Mouse (Mus musculus): Measurements from ENCODE around the gene Tbc1d8. TPM values are rescaled to one million over a fixed set of nuclear protein-coding genes. Genes with fewer than 3 reads are reported as not detected.
A peak's percentile ranks its signal among the peaks of the same experiment; 100 is the strongest.

Gene Tbc1d8
- polyA plus RNA-seq, 2 experiments = 11.5 to 14.3 TPM

DNA sequence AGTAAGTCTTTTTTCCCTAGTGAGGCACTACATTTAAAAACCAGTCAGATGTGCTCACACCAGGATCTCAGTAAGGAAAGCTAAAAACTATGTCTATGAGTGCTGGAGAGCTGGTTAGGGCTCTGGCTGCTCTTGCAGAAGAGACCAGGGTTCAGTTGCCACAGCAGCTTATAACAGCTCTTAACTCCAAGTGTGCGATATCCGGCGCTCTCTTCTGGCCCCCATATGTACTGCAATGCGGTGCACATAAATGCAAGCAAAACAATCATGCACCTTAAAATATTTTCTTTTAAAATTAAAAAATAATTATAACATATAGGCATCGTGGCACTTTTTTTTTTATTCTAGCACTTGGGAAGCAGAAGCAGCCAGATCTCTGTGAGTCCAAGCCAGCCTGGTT is 49.5 kb downstream of the Tbc1d8 start:
- no peak overlapping the region for H3K27ac ChIP-seq (replicated peaks; ENCODE audit: low read depth, low read length)
- H3K9me3 ChIP-seq (ENCODE audit: control insufficient read depth, low read length) = no peaks in the 10 kb centered on the region
- WGBS = 97% methylated on average over 5 of the region's 5 CpGs
- H3K4me3 ChIP-seq (replicated peaks; ENCODE audit: low read length) = no peak overlapping the region
- no peaks in the 10 kb centered on the region for H3K27me3 ChIP-seq (ENCODE audit: control insufficient read depth, insufficient read depth, low read length)
- H3K36me3 ChIP-seq (ENCODE audit: control insufficient read depth, insufficient read depth, low read length) = no peaks in the 10 kb centered on the region
- DNase-seq (ENCODE audit: low spot score) = no peak
- no peak overlapping the region for H3K4me2 ChIP-seq (replicated peaks; ENCODE audit: low read depth, low read length, severe bottlenecking)
- no peak for TF ChIP-seq POLR2A (IDR thresholded peaks at IDR 0.05; ENCODE audit: borderline replicate concordance, extremely low read depth, insufficient read depth, insufficient read length)
- no peaks in the 10 kb centered on the region for H3K4me1 ChIP-seq (ENCODE audit: control insufficient read depth, insufficient read depth, low read length)
- no peak overlapping the region for H3K9ac ChIP-seq (ENCODE audit: low read depth, low read length, severe bottlenecking)
- no peak for ATAC-seq (ENCODE audit: low FRiP score, low read depth)

DNA sequence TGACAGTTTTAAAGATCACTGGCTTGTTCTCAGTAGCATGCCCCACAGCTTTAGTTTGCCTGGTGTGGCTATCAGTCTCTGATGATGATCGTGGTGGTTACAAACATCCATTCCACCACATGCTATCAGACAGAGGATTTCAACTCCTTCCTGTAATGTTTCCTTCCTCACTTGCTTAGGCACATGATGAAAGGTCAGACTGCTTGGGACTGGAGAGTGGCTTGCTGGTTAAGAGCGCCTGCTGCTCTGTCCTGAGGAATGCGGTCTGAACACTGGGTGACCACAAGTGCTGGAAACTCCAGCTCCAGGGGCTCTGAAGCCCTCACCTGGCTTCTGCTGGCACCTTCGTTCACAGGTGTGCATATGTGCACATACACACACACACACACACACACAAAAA is 50.3 kb downstream of the Tbc1d8 start:
- Histone ChIP-seq H3K36me3 (ENCODE audit: control insufficient read depth, insufficient read depth, low read length) (no peaks in the 10 kb centered on the region), H3K4me2 (replicated peaks; ENCODE audit: low read depth, low read length, severe bottlenecking) (no peak overlapping the region), H3K9me3 (ENCODE audit: control insufficient read depth, low read length) (no peaks in the 10 kb centered on the region), H3K9ac (ENCODE audit: low read depth, low read length, severe bottlenecking) (no peak overlapping the region), H3K27ac (replicated peaks; ENCODE audit: low read depth, low read length) (no peak overlapping the region), H3K4me3 (replicated peaks; ENCODE audit: low read length) (no peak overlapping the region), H3K4me1 (ENCODE audit: control insufficient read depth, insufficient read depth, low read length) (no peaks in the 10 kb centered on the region), H3K27me3 (ENCODE audit: control insufficient read depth, insufficient read depth, low read length) (no peaks in the 10 kb centered on the region)
- WGBS = 79% methylated on average over 4 of the region's 4 CpGs
- no peak for TF ChIP-seq POLR2A (IDR thresholded peaks at IDR 0.05; ENCODE audit: borderline replicate concordance, extremely low read depth, insufficient read depth, insufficient read length)
- no peak for DNase-seq (ENCODE audit: low spot score)
- ATAC-seq (ENCODE audit: low FRiP score, low read depth) = no peak

DNA sequence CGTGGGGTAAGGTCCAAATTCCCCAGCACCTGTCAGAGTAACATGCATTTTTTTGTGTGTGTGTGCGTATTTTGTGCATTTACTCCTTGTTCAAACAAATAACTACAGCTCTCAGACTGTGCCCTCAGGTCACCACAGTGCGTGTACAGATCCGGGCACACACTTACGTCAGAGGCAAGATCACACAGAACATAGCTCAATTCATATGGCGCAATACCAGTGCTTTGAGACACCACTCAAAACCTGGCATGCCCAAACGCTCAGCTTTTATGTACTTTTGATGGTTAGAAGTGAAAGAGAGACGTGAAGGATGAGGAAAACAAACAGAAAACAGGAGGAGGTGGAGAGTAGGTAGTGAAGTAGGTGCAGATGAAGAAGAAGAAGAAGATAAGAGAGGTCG is 53.1 kb downstream of the Tbc1d8 start:
- WGBS = 82% methylated on average over 9 of the region's 9 CpGs
- H3K4me1 ChIP-seq (ENCODE audit: control insufficient read depth, insufficient read depth, low read length) = no peaks in the 10 kb centered on the region
- H3K27ac ChIP-seq (replicated peaks; ENCODE audit: low read depth, low read length) = no peak overlapping the region
- DNase-seq (ENCODE audit: low spot score) (no peak), ATAC-seq (ENCODE audit: low FRiP score, low read depth) (no peak)
- H3K9ac ChIP-seq (ENCODE audit: low read depth, low read length, severe bottlenecking) = no peak overlapping the region
- TF ChIP-seq POLR2A (IDR thresholded peaks at IDR 0.05; ENCODE audit: borderline replicate concordance, extremely low read depth, insufficient read depth, insufficient read length) = no peak
- H3K36me3 ChIP-seq (ENCODE audit: control insufficient read depth, insufficient read depth, low read length) = no peaks in the 10 kb centered on the region
- no peak overlapping the region for H3K4me2 ChIP-seq (replicated peaks; ENCODE audit: low read depth, low read length, severe bottlenecking)
- H3K9me3 ChIP-seq (ENCODE audit: control insufficient read depth, low read length) = no peaks in the 10 kb centered on the region
- H3K4me3 ChIP-seq (replicated peaks; ENCODE audit: low read length) = no peak overlapping the region
- no peaks in the 10 kb centered on the region for H3K27me3 ChIP-seq (ENCODE audit: control insufficient read depth, insufficient read depth, low read length)

DNA sequence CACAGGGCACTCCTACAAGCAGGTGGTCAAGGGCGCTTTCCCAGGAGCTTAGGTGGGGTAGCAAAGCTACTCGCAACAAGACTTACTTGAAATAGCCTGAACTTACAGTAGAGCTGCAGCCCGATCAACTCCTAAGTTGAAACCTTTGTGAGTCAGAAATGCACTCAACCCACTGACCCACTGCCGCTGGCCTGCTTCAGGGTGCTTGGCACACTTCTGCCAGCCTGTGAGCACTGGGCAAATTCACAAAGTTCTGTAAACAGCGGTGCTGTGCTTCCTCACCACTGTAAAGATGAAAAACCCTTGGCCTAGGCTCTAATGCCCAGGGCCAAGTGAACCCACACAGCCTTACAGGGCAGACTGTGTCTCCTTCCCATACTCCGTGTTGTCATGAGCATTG is 57.6 kb downstream of the Tbc1d8 start:
- no peak overlapping the region for H3K27ac ChIP-seq (replicated peaks; ENCODE audit: low read depth, low read length)
- TF ChIP-seq POLR2A (IDR thresholded peaks at IDR 0.05; ENCODE audit: borderline replicate concordance, extremely low read depth, insufficient read depth, insufficient read length) = no peak
- no peak overlapping the region for H3K9ac ChIP-seq (ENCODE audit: low read depth, low read length, severe bottlenecking)
- ATAC-seq (ENCODE audit: low FRiP score, low read depth) (no peak), DNase-seq (ENCODE audit: low spot score) (no peak)
- H3K4me2 ChIP-seq (replicated peaks; ENCODE audit: low read depth, low read length, severe bottlenecking) = no peak overlapping the region
- H3K9me3 ChIP-seq (ENCODE audit: control insufficient read depth, low read length) = no peaks in the 10 kb centered on the region
- H3K4me1 ChIP-seq (ENCODE audit: control insufficient read depth, insufficient read depth, low read length) = 0 out of 2 replicates have a peak, but pooled peaks cover 8% of the 10 kb centered on the region
- no peaks in the 10 kb centered on the region for H3K27me3 ChIP-seq (ENCODE audit: control insufficient read depth, insufficient read depth, low read length)
- no peaks in the 10 kb centered on the region for H3K36me3 ChIP-seq (ENCODE audit: control insufficient read depth, insufficient read depth, low read length)
- 87% methylated on average over 6 of the region's 6 CpGs for WGBS
- no peak overlapping the region for H3K4me3 ChIP-seq (replicated peaks; ENCODE audit: low read length)

DNA sequence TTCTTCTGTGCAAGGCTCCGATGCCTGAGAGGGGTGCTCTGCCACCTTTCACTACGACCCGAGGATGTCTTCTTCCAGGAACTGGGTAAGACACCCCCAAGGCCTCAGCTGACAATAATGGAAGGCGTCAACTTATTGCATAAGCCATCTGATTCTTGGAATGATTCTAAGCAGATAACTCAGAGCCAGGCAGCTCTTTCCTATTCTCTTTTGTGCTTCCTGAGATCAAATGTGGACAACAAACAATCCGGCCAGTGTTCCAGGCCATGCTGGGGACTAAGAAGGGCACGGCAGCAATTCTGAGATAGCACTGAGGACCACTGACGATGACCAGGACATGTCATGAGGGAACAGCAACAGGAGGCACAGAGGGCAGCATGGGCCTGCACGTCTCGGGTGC is 59.7 kb downstream of the Tbc1d8 start:
- WGBS = 81% methylated on average over 9 of the region's 9 CpGs
- Histone ChIP-seq H3K36me3 (ENCODE audit: control insufficient read depth, insufficient read depth, low read length) (no peaks in the 10 kb centered on the region), H3K9me3 (ENCODE audit: control insufficient read depth, low read length) (no peaks in the 10 kb centered on the region), H3K9ac (ENCODE audit: low read depth, low read length, severe bottlenecking) (no peak overlapping the region), H3K27ac (replicated peaks; ENCODE audit: low read depth, low read length) (no peak overlapping the region), H3K4me2 (replicated peaks; ENCODE audit: low read depth, low read length, severe bottlenecking) (no peak overlapping the region), H3K27me3 (ENCODE audit: control insufficient read depth, insufficient read depth, low read length) (no peaks in the 10 kb centered on the region), H3K4me3 (replicated peaks; ENCODE audit: low read length) (no peak overlapping the region), H3K4me1 (ENCODE audit: control insufficient read depth, insufficient read depth, low read length) (0 out of 2 replicates have a peak, but pooled peaks cover 8% of the 10 kb centered on the region)
- TF ChIP-seq POLR2A (IDR thresholded peaks at IDR 0.05; ENCODE audit: borderline replicate concordance, extremely low read depth, insufficient read depth, insufficient read length) = no peak
- DNase-seq (ENCODE audit: low spot score) (no peak), ATAC-seq (ENCODE audit: low FRiP score, low read depth) (no peak)

DNA sequence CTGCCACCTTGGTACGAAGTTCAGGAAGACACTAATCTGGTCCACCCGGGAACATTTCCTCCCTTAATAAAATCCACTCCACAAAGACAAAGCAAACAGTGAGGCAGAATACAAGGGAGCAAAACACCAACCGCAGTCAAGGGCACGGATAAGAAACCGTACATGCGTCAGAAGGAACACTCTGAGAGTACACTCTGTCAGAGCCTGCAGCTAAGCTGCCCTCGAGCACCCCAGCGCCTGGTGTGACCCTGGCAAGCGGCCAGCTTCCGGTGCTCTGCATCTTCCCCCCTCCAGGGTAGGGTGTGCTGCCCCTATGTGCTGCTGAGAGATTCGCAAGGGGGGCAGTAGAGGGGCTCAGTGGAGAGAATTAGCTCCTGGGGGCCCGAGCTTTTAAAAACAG is 60.7 kb downstream of the Tbc1d8 start:
- Histone ChIP-seq H3K9me3 (ENCODE audit: control insufficient read depth, low read length) (no peaks in the 10 kb centered on the region), H3K27ac (replicated peaks; ENCODE audit: low read depth, low read length) (0 out of 2 replicates have a peak overlapping the region, but pooled peaks have one; percentile 30), H3K36me3 (ENCODE audit: control insufficient read depth, insufficient read depth, low read length) (no peaks in the 10 kb centered on the region), H3K9ac (ENCODE audit: low read depth, low read length, severe bottlenecking) (no peak overlapping the region), H3K4me3 (replicated peaks; ENCODE audit: low read length) (no peak overlapping the region), H3K4me1 (ENCODE audit: control insufficient read depth, insufficient read depth, low read length) (0 out of 2 replicates have a peak, but pooled peaks cover 8% of the 10 kb centered on the region), H3K27me3 (ENCODE audit: control insufficient read depth, insufficient read depth, low read length) (no peaks in the 10 kb centered on the region), H3K4me2 (replicated peaks; ENCODE audit: low read depth, low read length, severe bottlenecking) (no peak overlapping the region)
- ATAC-seq (ENCODE audit: low FRiP score, low read depth) = no peak
- DNase-seq (ENCODE audit: low spot score) = peak; percentile 13
- no peak for TF ChIP-seq POLR2A (IDR thresholded peaks at IDR 0.05; ENCODE audit: borderline replicate concordance, extremely low read depth, insufficient read depth, insufficient read length)
- WGBS = 12% methylated on average over 12 of the region's 12 CpGs
